Mouse (Mus musculus) thymus, postnatal 36 days (tissue): Measurements from ENCODE around the gene Ttc25.
"Not testable (repeated sequence)": the region's sequence is repeated elsewhere in the genome, so short reads cannot be mapped to it uniquely, and the experiment has no call there.

Experiments used
- DNase-seq, 2 experiments: peaks; one replicate each; pipeline ENCODE4 v3.0.0; 2022; ENCODE audit warnings: mixed read lengths in 2 of 2

Gene Ttc25

GRCm38 (mm10) chr11:100574188-100574587, 28.8 kb downstream of the Ttc25 start:
- DNase-seq, result no peak

- DNase-seq, result peak; percentile 90 to 91
These were observed 29.5 kb downstream of the Ttc25 start, which contains the start of gene Cnp for GRCm38 (mm10) chr11:100574708-100575483. Gene Cnp, plus strand, starts transcription at chr11:100574904.

GRCm38 (mm10) chr11:100575484-100575855, 30.1 kb downstream of the Ttc25 start:
- no peak for DNase-seq

GRCm38 (mm10) chr11:100576256-100576655, 30.8 kb downstream of the Ttc25 start:
- DNase-seq, result no peak

- DNase-seq, result no peak
These were observed 32.6 kb downstream of the Ttc25 start for GRCm38 (mm10) chr11:100577852-100578599.

GRCm38 (mm10) chr11:100579116-100579799, 33.9 kb downstream of the Ttc25 start:
- DNase-seq, result no peak

- no peak for DNase-seq
These were observed 34.9 kb downstream of the Ttc25 start for GRCm38 (mm10) chr11:100580275-100580674.

- DNase-seq, result peak; percentile 65 to 71
These were observed 36.3 kb downstream of the Ttc25 start for GRCm38 (mm10) chr11:100581756-100582155.

- DNase-seq, result not testable (repeated sequence)
These were observed 37.0 kb downstream of the Ttc25 start for GRCm38 (mm10) chr11:100582413-100582812.

GRCm38 (mm10) chr11:100582836-100583235, 37.4 kb downstream of the Ttc25 start:
- no peak for DNase-seq

- peak; percentile 47 to 54 for DNase-seq
These were observed 39.2 kb downstream of the Ttc25 start for GRCm38 (mm10) chr11:100584561-100584961.

GRCm38 (mm10) chr11:100585148-100585547, 39.7 kb downstream of the Ttc25 start:
- no peak for DNase-seq

- DNase-seq, result no peak
These were observed 43.1 kb downstream of the Ttc25 start for GRCm38 (mm10) chr11:100588462-100588861.

- no peak for DNase-seq
These were observed 47.1 kb downstream of the Ttc25 start for GRCm38 (mm10) chr11:100592346-100593046.

GRCm38 (mm10) chr11:100594608-100595007, 49.2 kb downstream of the Ttc25 start:
- DNase-seq, result no peak

GRCm38 (mm10) chr11:100595533-100595932, 50.1 kb downstream of the Ttc25 start:
- no peak for DNase-seq

GRCm38 (mm10) chr11:100598074-100598473, 52.7 kb downstream of the Ttc25 start:
- no peak for DNase-seq

GRCm38 (mm10) chr11:100601372-100601771, 56.0 kb downstream of the Ttc25 start:
- no peak for DNase-seq

GRCm38 (mm10) chr11:100603155-100603554, 57.7 kb downstream of the Ttc25 start:
- no peak for DNase-seq

- DNase-seq, result no peak
These were observed 58.4 kb downstream of the Ttc25 start for GRCm38 (mm10) chr11:100603813-100604212.

GRCm38 (mm10) chr11:100604321-100605005, 59.1 kb downstream of the Ttc25 start:
- no peak for DNase-seq

- DNase-seq, result no peak
These were observed 60.0 kb downstream of the Ttc25 start for GRCm38 (mm10) chr11:100605451-100605850.
